Mouse (Mus musculus) G1E (cell line): ENCODE data around the gene Riox1. TPM values are rescaled to one million over a fixed set of nuclear protein-coding genes. Genes with fewer than 3 reads are reported as not detected.
"Not testable (repeated sequence)": the region's sequence is repeated elsewhere in the genome, so short reads cannot be mapped to it uniquely, and the experiment has no call there.

ENCODE experiments used
- ATAC-seq: 2 replicates; pipeline ENCODE4 v1.8.0; 2016; ENCODE audit warnings: mild to moderate bottlenecking; ENCODE audit not compliant: insufficient number of reproducible peaks, poor library complexity, low FRiP score, severe bottlenecking; ENCODE audit errors: extremely low read depth
- DNase-seq: peaks from one replicate; pipeline ENCODE4 v3.0.0; 2012; ENCODE audit warnings: low spot score
- H3K27me3 ChIP-seq: 2 replicates; pipeline ENCODE4 v1.6.1; 2012; ENCODE audit warnings: mild to moderate bottlenecking, low read length, inconsistent platforms; ENCODE audit not compliant: insufficient read depth
- H3K36me3 ChIP-seq: replicated peaks from 2 replicates; pipeline ENCODE3; 2012; ENCODE audit warnings: mild to moderate bottlenecking, inconsistent platforms
- H3K4me1 ChIP-seq: 2 replicates; pipeline ENCODE4 v1.6.1; 2012; ENCODE audit warnings: low read depth, low read length, inconsistent platforms, mixed read lengths; ENCODE audit not compliant: insufficient read depth
- H3K4me3 ChIP-seq: 2 replicates; pipeline ENCODE4 v1.5.1; 2012; ENCODE audit warnings: low read depth, mild to moderate bottlenecking, inconsistent platforms, low read length, moderate library complexity, mixed read lengths
- H3K9me3 ChIP-seq: replicated peaks from 2 replicates; pipeline ENCODE4 v1.6.1; 2012; ENCODE audit warnings: inconsistent platforms
- CTCF ChIP-seq: IDR thresholded peaks from 2 replicates; pipeline ENCODE4 v1.5.1; 2012; ENCODE audit warnings: low read depth, low read length, inconsistent platforms, mixed read lengths
- GATA1 ChIP-seq: IDR thresholded peaks from 2 replicates; pipeline ENCODE4 v1.6.1; 2012; ENCODE audit warnings: borderline replicate concordance, low read length, inconsistent platforms, mixed read lengths
- GATA2 ChIP-seq: IDR thresholded peaks from 2 replicates; pipeline ENCODE4 v1.6.1; 2012; ENCODE audit warnings: low read depth, low read length, inconsistent platforms, borderline replicate concordance
- POLR2AphosphoS5 ChIP-seq: IDR thresholded peaks from 2 replicates; pipeline ENCODE4 v1.6.1; 2012; ENCODE audit warnings: low read depth, low read length, inconsistent platforms; ENCODE audit not compliant: insufficient replicate concordance
- TAL1 ChIP-seq: conservative IDR thresholded peaks from 2 replicates; pipeline ENCODE4 v1.6.1; 2012; ENCODE audit warnings: low read depth, low read length, inconsistent platforms, mixed read lengths
- polyA plus RNA-seq: library from polyadenylated mRNA; stranded (reverse); fragments of >175 nt; gene quantifications from 2 replicates; pipeline ENCODE4 v1.2.3, GENCODE M21; 2012
- total RNA-seq, 2 experiments: library from RNA; stranded (forward) in 1 of 2; stranded (reverse) in 1 of 2; fragments of 200-1000 nt in 1 of 2; fragments of >200 nt in 1 of 2; fragmentation: Nextera tagmentation in 1 of 2; gene quantifications; 2 replicates each; pipeline ENCODE4 v1.2.3; 2014 to 2017

The Riox1 gene
- total and polyA plus RNA-seq, 3 experiments = 25.8 to 107 (median 28.0) TPM

- TF ChIP-seq CTCF (no peak), GATA2 (no peak), GATA1 (no peak), POLR2AphosphoS5 (no peak), TAL1 (no peak)
- Histone ChIP-seq H3K4me1 (peaks cover 5% of the 10 kb centered on the region; the same call in 1 of the 2 replicates), H3K9me3 (peaks cover 9% of the 10 kb centered on the region), H3K36me3 (no peaks in the 10 kb centered on the region), H3K4me3 (no peak within 1 kb of the TSS), H3K27me3 (peaks cover 41% of the 10 kb centered on the region)
- no peak for ATAC-seq
- no peak for DNase-seq
These were observed 37.4 kb downstream of the Riox1 start, which contains the start of gene Acot2 for GRCm38 (mm10) chr12:83987583-83988441. Acot2 (plus strand) TSS chr12:83987861.

- Histone ChIP-seq H3K36me3 (no peaks in the 10 kb centered on the region), H3K27me3 (peaks cover 34% of the 10 kb centered on the region), H3K4me1 (peaks cover 5% of the 10 kb centered on the region; the same call in 1 of the 2 replicates), H3K9me3 (peaks cover 6% of the 10 kb centered on the region), H3K4me3 (no peak overlapping the region)
- no peak for ATAC-seq
- DNase-seq = no peak
- no peak for TF ChIP-seq GATA2
These were observed 38.1 kb downstream of the Riox1 start for GRCm38 (mm10) chr12:83988483-83988882.

- Histone ChIP-seq H3K27me3 (peaks cover 30% of the 10 kb centered on the region), H3K9me3 (peaks cover 6% of the 10 kb centered on the region), H3K36me3 (no peaks in the 10 kb centered on the region), H3K4me3 (no peak overlapping the region), H3K4me1 (peaks cover 5% of the 10 kb centered on the region; the same call in 1 of the 2 replicates)
- ATAC-seq (no peak), DNase-seq (no peak)
- TF ChIP-seq POLR2AphosphoS5 (no peak), GATA2 (no peak), TAL1 (no peak)
These were observed 39.0 kb downstream of the Riox1 start for GRCm38 (mm10) chr12:83989378-83989777.

- ATAC-seq = no peak
- Histone ChIP-seq H3K4me3 (no peak overlapping the region), H3K36me3 (no peaks in the 10 kb centered on the region), H3K27me3 (peaks cover 15% of the 10 kb centered on the region), H3K9me3 (peaks cover 14% of the 10 kb centered on the region), H3K4me1 (no peaks in the 10 kb centered on the region)
- TF ChIP-seq CTCF (no peak), POLR2AphosphoS5 (no peak), GATA1 (no peak), TAL1 (no peak), GATA2 (no peak)
- DNase-seq = no peak
These were observed 46.8 kb downstream of the Riox1 start for GRCm38 (mm10) chr12:83997221-83997620.

- DNase-seq (no peak), ATAC-seq (no peak)
- Histone ChIP-seq H3K36me3 (no peaks in the 10 kb centered on the region), H3K4me1 (no peaks in the 10 kb centered on the region), H3K27me3 (peaks cover 15% of the 10 kb centered on the region), H3K9me3 (peaks cover 14% of the 10 kb centered on the region), H3K4me3 (no peak overlapping the region)
- no peak for TF ChIP-seq CTCF
- TF ChIP-seq TAL1 = no peak
- TF ChIP-seq GATA1 = no peak
- TF ChIP-seq GATA2 = no peak
- no peak for TF ChIP-seq POLR2AphosphoS5
These were observed 48.1 kb downstream of the Riox1 start for GRCm38 (mm10) chr12:83998341-83999107.

- not testable (repeated sequence) for H3K4me3 ChIP-seq, ATAC-seq, H3K36me3 ChIP-seq, DNase-seq, H3K4me1 ChIP-seq
- Histone ChIP-seq H3K27me3 (peaks cover 15% of the 10 kb centered on the region), H3K9me3 (peaks cover 14% of the 10 kb centered on the region)
These were observed 48.8 kb downstream of the Riox1 start for GRCm38 (mm10) chr12:83999237-83999636.

- TF ChIP-seq GATA1 = no peak
- TF ChIP-seq CTCF = no peak
- TF ChIP-seq TAL1 = no peak
- no peak for TF ChIP-seq POLR2AphosphoS5
- no peak for TF ChIP-seq GATA2
- H3K9me3 ChIP-seq = peaks cover 10% of the 10 kb centered on the region
- ATAC-seq (no peak), DNase-seq (no peak)
- no peaks in the 10 kb centered on the region for H3K36me3 ChIP-seq
- no peak overlapping the region for H3K4me3 ChIP-seq
- peaks cover 14% of the 10 kb centered on the region for H3K27me3 ChIP-seq
- H3K4me1 ChIP-seq = no peaks in the 10 kb centered on the region
These were observed 50.0 kb downstream of the Riox1 start for GRCm38 (mm10) chr12:84000418-84000817.
